Mouse (Mus musculus) kidney, adult 11 months (tissue): ENCODE results near the gene Gm12184.
"Not testable (repeated sequence)": the region's sequence is repeated elsewhere in the genome, so short reads cannot be mapped to it uniquely, and the experiment has no call there.

Experiments
- DNase-seq: peaks from one replicate; pipeline ENCODE4 v3.0.0; 2022

The Gm12184 gene

GRCm38 (mm10) chr11:48825979-48826751 is at the start of gene Gm12184, which contains the start of gene Trim7:
Gene Gm12184, minus strand, starts transcription at chr11:48826655.
Gene Trim7, plus strand, starts transcription at chr11:48826140.
- not testable (repeated sequence) for DNase-seq

- not testable (repeated sequence) for DNase-seq
Measured at GRCm38 (mm10) chr11:48875343-48875837, 48.9 kb upstream of the Gm12184 start.

GRCm38 (mm10) chr11:48874465-48874864 is 48.0 kb upstream of the Gm12184 start:
- no peak for DNase-seq

- no peak for DNase-seq
Measured at GRCm38 (mm10) chr11:48873591-48874290, 47.3 kb upstream of the Gm12184 start.

GRCm38 (mm10) chr11:48872695-48873300 is 46.3 kb upstream of the Gm12184 start:
- no peak for DNase-seq

- peak; percentile 33 for DNase-seq
Measured at GRCm38 (mm10) chr11:48871817-48872541, 45.5 kb upstream of the Gm12184 start.

- DNase-seq, result peak; percentile 73
Measured at GRCm38 (mm10) chr11:48871201-48871772, 44.8 kb upstream of the Gm12184 start, which contains the start of gene Irgm1. Gene Irgm1, minus strand, starts transcription at chr11:48871683.

- no peak for DNase-seq
Measured at GRCm38 (mm10) chr11:48870781-48871180, 44.3 kb upstream of the Gm12184 start.

- peak; percentile 44 for DNase-seq
Measured at GRCm38 (mm10) chr11:48869380-48870110, 43.1 kb upstream of the Gm12184 start.

GRCm38 (mm10) chr11:48866481-48866880 is 40.0 kb upstream of the Gm12184 start:
- DNase-seq, result no peak

GRCm38 (mm10) chr11:48863808-48864207 is 37.4 kb upstream of the Gm12184 start:
- DNase-seq, result no peak

GRCm38 (mm10) chr11:48862784-48863319 is 36.4 kb upstream of the Gm12184 start:
- no peak for DNase-seq

GRCm38 (mm10) chr11:48859014-48859413 is 32.6 kb upstream of the Gm12184 start:
- DNase-seq, result no peak

- peak; percentile 85 for DNase-seq
Measured at GRCm38 (mm10) chr11:48853474-48854180, 27.2 kb upstream of the Gm12184 start.

GRCm38 (mm10) chr11:48852624-48853473 is 26.4 kb upstream of the Gm12184 start:
- DNase-seq, result no peak

- no peak for DNase-seq
Measured at GRCm38 (mm10) chr11:48852190-48852589, 25.7 kb upstream of the Gm12184 start.

GRCm38 (mm10) chr11:48851270-48851995 is 25.0 kb upstream of the Gm12184 start:
- no peak for DNase-seq

- no peak for DNase-seq
Measured at GRCm38 (mm10) chr11:48850240-48850639, 23.8 kb upstream of the Gm12184 start.

- DNase-seq, result no peak
Measured at GRCm38 (mm10) chr11:48846881-48847280, 20.4 kb upstream of the Gm12184 start.
